Mouse (Mus musculus) midbrain, embryonic 11.5 days (tissue): ENCODE data around the gene Tecr. TPM values are rescaled to one million over a fixed set of nuclear protein-coding genes. Genes with fewer than 3 reads are reported as not detected.

ENCODE experiments used
- ATAC-seq: fragments of 200-750 bp; cut with Nextera tagmentation; 2 replicates; pipeline ENCODE4 v1.8.0; 2017; ENCODE audit warnings: moderate TSS enrichment, moderate library complexity; ENCODE audit not compliant: low FRiP score
- DNase-seq: peaks from one replicate; pipeline ENCODE4 v3.0.0; 2015; ENCODE audit warnings: low spot score; ENCODE audit errors: missing footprints
- H3K27ac ChIP-seq: fragments of 300-500 bp; sonication (generic); 2 replicates; pipeline ENCODE4 v1.5.1; 2014; ENCODE audit warnings: low read depth, low read length
- H3K27me3 ChIP-seq: fragments of 300-500 bp; sonication (generic); 2 replicates; pipeline ENCODE4 v1.6.1; 2014; ENCODE audit warnings: mild to moderate bottlenecking, low read length, moderate library complexity, mixed read lengths; ENCODE audit not compliant: control insufficient read depth, insufficient read depth
- H3K36me3 ChIP-seq: fragments of 300-500 bp; sonication (generic); 2 replicates; pipeline ENCODE4 v1.6.1; 2014; ENCODE audit warnings: mild to moderate bottlenecking, low read length, moderate library complexity, mixed read lengths; ENCODE audit not compliant: control insufficient read depth, insufficient read depth
- H3K4me1 ChIP-seq: fragments of 300-500 bp; sonication (generic); 2 replicates; pipeline ENCODE4 v1.6.1; 2014; ENCODE audit warnings: low read length; ENCODE audit not compliant: control insufficient read depth, insufficient read depth
- H3K4me2 ChIP-seq: fragments of 300-500 bp; sonication (generic); 2 replicates; pipeline ENCODE4 v1.6.1; 2014; ENCODE audit warnings: mild to moderate bottlenecking, moderate library complexity
- H3K4me3 ChIP-seq: fragments of 300-500 bp; sonication (generic); 2 replicates; pipeline ENCODE4 v1.5.1; 2014; ENCODE audit warnings: low read depth, low read length
- H3K9ac ChIP-seq: fragments of 300-500 bp; sonication (generic); 2 replicates; pipeline ENCODE4 v1.6.1; 2014; ENCODE audit warnings: low read length
- H3K9me3 ChIP-seq: fragments of 300-500 bp; sonication (generic); 2 replicates; pipeline ENCODE4 v1.6.1; 2016; ENCODE audit warnings: low read length; ENCODE audit not compliant: control insufficient read depth
- WGBS: fragments of 180-500 bp; shearing (Covaris S2); extraction: QIAGEN DNeasy Blood & Tissue Kit; methylation state at CpG from one replicate; pipeline ENCODE4 v1.1.7; 2014; 5-methylcytosine and 5-hydroxymethylcytosine counted together
- polyA plus RNA-seq: library from polyadenylated mRNA; unstranded; fragments of >200 nt; fragmentation: Nextera tagmentation; extraction: Ambion mirVana; gene quantifications from 2 replicates; pipeline ENCODE4 v1.2.1, GENCODE M21; 2014

Gene Tecr
- polyA plus RNA-seq, 1 experiment from 2014 or later = 680 TPM

GRCm38 (mm10) chr8:83590488-83591023 is 17.2 kb downstream of the Tecr start:
- Histone ChIP-seq H3K4me3 (no peak overlapping the region), H3K9me3 (no peaks in the 10 kb centered on the region), H3K27ac (no peak overlapping the region), H3K4me1 (peaks cover 16% of the 10 kb centered on the region), H3K9ac (no peak overlapping the region), H3K36me3 (0 out of 2 replicates have a peak, but pooled peaks cover 2% of the 10 kb centered on the region), H3K4me2 (no peak overlapping the region), H3K27me3 (no peaks in the 10 kb centered on the region)
- 85% methylated on average over 7 of the region's 7 CpGs for WGBS
- no peak for ATAC-seq
- DNase-seq = no peak

GRCm38 (mm10) chr8:83588886-83589285 is 18.9 kb downstream of the Tecr start:
- Histone ChIP-seq H3K4me3 (no peak overlapping the region), H3K36me3 (0 out of 2 replicates have a peak, but pooled peaks cover 2% of the 10 kb centered on the region), H3K9me3 (no peaks in the 10 kb centered on the region), H3K4me1 (peaks cover 16% of the 10 kb centered on the region), H3K27ac (no peak overlapping the region), H3K27me3 (no peaks in the 10 kb centered on the region), H3K9ac (no peak overlapping the region), H3K4me2 (no peak overlapping the region)
- no peak for DNase-seq
- 92% methylated on average over 5 of the region's 5 CpGs for WGBS
- ATAC-seq = no peak

- no peak overlapping the region for H3K9ac ChIP-seq
- H3K4me3 ChIP-seq = no peak overlapping the region
- H3K9me3 ChIP-seq = no peaks in the 10 kb centered on the region
- 91% methylated on average over 6 of the region's 6 CpGs for WGBS
- ATAC-seq (no peak), DNase-seq (no peak)
- peaks cover 10% of the 10 kb centered on the region for H3K4me1 ChIP-seq
- H3K36me3 ChIP-seq = 0 out of 2 replicates have a peak, but pooled peaks cover 2% of the 10 kb centered on the region
- H3K27ac ChIP-seq = no peak overlapping the region
- H3K4me2 ChIP-seq = no peak overlapping the region
- H3K27me3 ChIP-seq = no peaks in the 10 kb centered on the region
These were observed 20.1 kb downstream of the Tecr start for GRCm38 (mm10) chr8:83587644-83588043.

GRCm38 (mm10) chr8:83585333-83585732 is 22.4 kb downstream of the Tecr start:
- H3K4me2 ChIP-seq = no peak overlapping the region
- no peak overlapping the region for H3K4me3 ChIP-seq
- H3K9ac ChIP-seq = no peak overlapping the region
- ATAC-seq = no peak
- peaks cover 2% of the 10 kb centered on the region; the same call in 1 of the 2 replicates for H3K4me1 ChIP-seq
- no peaks in the 10 kb centered on the region for H3K27me3 ChIP-seq
- no peaks in the 10 kb centered on the region for H3K9me3 ChIP-seq
- 0 out of 2 replicates have a peak, but pooled peaks cover 2% of the 10 kb centered on the region for H3K36me3 ChIP-seq
- DNase-seq = no peak
- 83% methylated on average over 3 of the region's 3 CpGs for WGBS
- no peak overlapping the region for H3K27ac ChIP-seq

- Histone ChIP-seq H3K4me2 (no peak overlapping the region), H3K4me1 (peaks cover 2% of the 10 kb centered on the region; the same call in 1 of the 2 replicates), H3K27me3 (no peaks in the 10 kb centered on the region), H3K27ac (no peak overlapping the region), H3K4me3 (no peak overlapping the region), H3K9ac (no peak overlapping the region), H3K9me3 (no peaks in the 10 kb centered on the region), H3K36me3 (0 out of 2 replicates have a peak, but pooled peaks cover 2% of the 10 kb centered on the region)
- DNase-seq = no peak
- no peak for ATAC-seq
- 100% methylated on average over 1 of the region's 1 CpGs for WGBS
These were observed 23.0 kb downstream of the Tecr start for GRCm38 (mm10) chr8:83584771-83585170.

- H3K4me2 ChIP-seq = no peak overlapping the region
- H3K36me3 ChIP-seq = 0 out of 2 replicates have a peak, but pooled peaks cover 2% of the 10 kb centered on the region
- H3K9me3 ChIP-seq = no peaks in the 10 kb centered on the region
- peaks cover 5% of the 10 kb centered on the region; the same call in 1 of the 2 replicates for H3K4me1 ChIP-seq
- H3K9ac ChIP-seq = no peak overlapping the region
- H3K27me3 ChIP-seq = no peaks in the 10 kb centered on the region
- 90% methylated on average over 15 of the region's 15 CpGs for WGBS
- DNase-seq (no peak), ATAC-seq (no peak)
- no peak overlapping the region for H3K27ac ChIP-seq
- H3K4me3 ChIP-seq = no peak overlapping the region
These were observed 24.5 kb downstream of the Tecr start for GRCm38 (mm10) chr8:83583236-83583635.

- 88% methylated on average over 8 of the region's 8 CpGs for WGBS
- H3K27me3 ChIP-seq = no peaks in the 10 kb centered on the region
- no peak for ATAC-seq
- no peak overlapping the region for H3K4me3 ChIP-seq
- no peak overlapping the region for H3K9ac ChIP-seq
- no peak for DNase-seq
- no peak overlapping the region for H3K27ac ChIP-seq
- 0 out of 2 replicates have a peak, but pooled peaks cover 2% of the 10 kb centered on the region for H3K36me3 ChIP-seq
- H3K4me2 ChIP-seq = no peak overlapping the region
- H3K9me3 ChIP-seq = no peaks in the 10 kb centered on the region
- H3K4me1 ChIP-seq = peaks cover 8% of the 10 kb centered on the region
These were observed 25.5 kb downstream of the Tecr start for GRCm38 (mm10) chr8:83582226-83582625.

- H3K4me3 ChIP-seq = no peak overlapping the region
- no peak overlapping the region for H3K9ac ChIP-seq
- 92% methylated on average over 8 of the region's 8 CpGs for WGBS
- H3K27me3 ChIP-seq = no peaks in the 10 kb centered on the region
- 0 out of 2 replicates have a peak, but pooled peaks cover 2% of the 10 kb centered on the region for H3K36me3 ChIP-seq
- no peak overlapping the region; the same call in 1 of the 2 replicates for H3K27ac ChIP-seq
- DNase-seq = no peak
- no peaks in the 10 kb centered on the region for H3K9me3 ChIP-seq
- H3K4me1 ChIP-seq = peaks cover 12% of the 10 kb centered on the region
- no peak overlapping the region for H3K4me2 ChIP-seq
- no peak for ATAC-seq
These were observed 26.9 kb downstream of the Tecr start for GRCm38 (mm10) chr8:83580826-83581225.

- ATAC-seq = no peak
- H3K36me3 ChIP-seq = no peaks in the 10 kb centered on the region
These were observed 28.1 kb downstream of the Tecr start for GRCm38 (mm10) chr8:83579676-83580075.

More at GRCm38 (mm10) chr8:83579676-83580075, 28.1 kb downstream of the Tecr start:
- 91% methylated on average over 8 of the region's 8 CpGs for WGBS
- DNase-seq = no peak
- Histone ChIP-seq H3K4me2 (no peak overlapping the region), H3K4me1 (peaks cover 12% of the 10 kb centered on the region), H3K4me3 (no peak overlapping the region), H3K9me3 (no peaks in the 10 kb centered on the region), H3K9ac (no peak overlapping the region), H3K27ac (no peak overlapping the region), H3K27me3 (no peaks in the 10 kb centered on the region)
